Mouse (Mus musculus) small intestine, adult 2 months (tissue): ENCODE results near the gene Vrtn.

Experiments used
- CTCF ChIP-seq: fragments of 200-500 bp; IDR thresholded peaks from 2 replicates; pipeline ENCODE4 v1.5.1; 2012; ENCODE audit warnings: low read depth, mild to moderate bottlenecking, control low read depth, inconsistent platforms, low read length, moderate library complexity, mixed read lengths; ENCODE audit not compliant: insufficient replicate concordance, insufficient read length; ENCODE audit errors: extremely low read depth
- POLR2A ChIP-seq: fragments of 200-500 bp; IDR thresholded peaks from 2 replicates; pipeline ENCODE4 v1.6.1; 2012; ENCODE audit warnings: low read depth, mild to moderate bottlenecking, control low read depth, inconsistent platforms, low read length, moderate library complexity

DNA sequence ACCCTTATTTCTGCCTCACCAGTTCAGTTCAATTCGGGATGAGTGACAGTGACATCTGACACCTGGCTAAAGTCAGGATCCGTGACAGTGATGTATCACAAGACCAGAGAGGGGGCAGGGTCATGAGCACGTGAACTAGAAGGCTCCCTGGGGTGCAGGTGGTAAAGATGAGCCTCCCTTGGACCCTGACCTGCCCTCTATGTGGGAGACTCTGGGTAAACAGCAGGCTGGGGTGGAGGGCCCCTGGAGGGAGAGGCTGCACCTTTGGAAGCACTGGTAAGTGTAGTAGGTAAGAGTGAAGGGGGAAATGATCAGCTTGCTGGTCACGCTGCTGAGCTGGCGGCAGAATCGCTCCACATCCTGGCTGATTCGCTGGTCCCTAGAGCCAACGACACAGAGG, 28.3 kb upstream of the Vrtn start:
- TF ChIP-seq CTCF (no peak), POLR2A (no peak)
